Mouse (Mus musculus): Measurements from ENCODE around the gene Lfng. TPM values are rescaled to one million over a fixed set of nuclear protein-coding genes. Genes with fewer than 3 reads are reported as not detected.

Lfng gene
- polyA plus RNA-seq (2014; fragmentation: Illumina TruSeq; extraction: RNeasy Lipid Tissue Mini Kit (QIAGEN cat#74804); ENCODE audit: low read depth, low replicate concordance): 0.98 TPM

GRCm38 (mm10) chr5:140607001-140607835 lies at the start of gene Lfng:
Gene Lfng (plus strand): TSS chr5:140607320.

GRCm38 (mm10) chr5:140564896-140565295 lies 42.2 kb upstream of the Lfng start, which contains the start of gene Grifin:
Gene Grifin (minus strand): TSS chr5:140565071.

GRCm38 (mm10) chr5:140648519-140649100 lies 41.5 kb downstream of the Lfng start, which contains the start of gene Ttyh3:
Gene Ttyh3 (minus strand): TSS chr5:140649031.

Other genes with a start within 250 kb of the Lfng start
- gene Snx8, start 218.1 kb upstream of the Lfng start, polyA plus RNA-seq (2014; fragmentation: Illumina TruSeq; extraction: RNeasy Lipid Tissue Mini Kit (QIAGEN cat#74804); ENCODE audit: low read depth, low replicate concordance): not detected
- 24.6 TPM for gene Eif3b, start 188.0 kb upstream of the Lfng start, polyA plus RNA-seq (2014; fragmentation: Illumina TruSeq; extraction: RNeasy Lipid Tissue Mini Kit (QIAGEN cat#74804); ENCODE audit: low read depth, low replicate concordance)
- gene Gm4869, start 161.7 kb upstream of the Lfng start, polyA plus RNA-seq (2014; fragmentation: Illumina TruSeq; extraction: RNeasy Lipid Tissue Mini Kit (QIAGEN cat#74804); ENCODE audit: low read depth, low replicate concordance): not detected
- gene Chst12, start 101.8 kb upstream of the Lfng start, polyA plus RNA-seq (2014; fragmentation: Illumina TruSeq; extraction: RNeasy Lipid Tissue Mini Kit (QIAGEN cat#74804); ENCODE audit: low read depth, low replicate concordance): 0.66 TPM
- gene Grifin, start 42.2 kb upstream of the Lfng start, polyA plus RNA-seq (2014; fragmentation: Illumina TruSeq; extraction: RNeasy Lipid Tissue Mini Kit (QIAGEN cat#74804); ENCODE audit: low read depth, low replicate concordance): not detected
- 2.7 TPM for gene Ttyh3, start 41.7 kb downstream of the Lfng start, polyA plus RNA-seq (2014; fragmentation: Illumina TruSeq; extraction: RNeasy Lipid Tissue Mini Kit (QIAGEN cat#74804); ENCODE audit: low read depth, low replicate concordance)
- 5.3 TPM for gene Iqce, start 95.1 kb downstream of the Lfng start, polyA plus RNA-seq (2014; fragmentation: Illumina TruSeq; extraction: RNeasy Lipid Tissue Mini Kit (QIAGEN cat#74804); ENCODE audit: low read depth, low replicate concordance)
- 3.1 TPM for gene Brat1, start 97.7 kb downstream of the Lfng start, polyA plus RNA-seq (2014; fragmentation: Illumina TruSeq; extraction: RNeasy Lipid Tissue Mini Kit (QIAGEN cat#74804); ENCODE audit: low read depth, low replicate concordance)
- gene Amz1, start 116.8 kb downstream of the Lfng start, polyA plus RNA-seq (2014; fragmentation: Illumina TruSeq; extraction: RNeasy Lipid Tissue Mini Kit (QIAGEN cat#74804); ENCODE audit: low read depth, low replicate concordance): 0.13 TPM
- 2.3 TPM for gene Gna12, start 223.1 kb downstream of the Lfng start, polyA plus RNA-seq (2014; fragmentation: Illumina TruSeq; extraction: RNeasy Lipid Tissue Mini Kit (QIAGEN cat#74804); ENCODE audit: low read depth, low replicate concordance)

Data from sigmoid colon, adult 10 weeks (tissue).